Mouse (Mus musculus) ovary, postnatal 10 days (tissue): ENCODE data around the gene Relch.

Experiments used
- DNase-seq: peaks from one replicate; pipeline ENCODE4 v3.0.0; 2022; ENCODE audit warnings: low spot score

Gene Relch

GRCm38 (mm10) chr1:105795705-105796104, 132.0 kb downstream of the Relch start:
- DNase-seq = no peak

- no peak for DNase-seq
These were observed 136.9 kb downstream of the Relch start for GRCm38 (mm10) chr1:105800570-105800969.

DNA sequence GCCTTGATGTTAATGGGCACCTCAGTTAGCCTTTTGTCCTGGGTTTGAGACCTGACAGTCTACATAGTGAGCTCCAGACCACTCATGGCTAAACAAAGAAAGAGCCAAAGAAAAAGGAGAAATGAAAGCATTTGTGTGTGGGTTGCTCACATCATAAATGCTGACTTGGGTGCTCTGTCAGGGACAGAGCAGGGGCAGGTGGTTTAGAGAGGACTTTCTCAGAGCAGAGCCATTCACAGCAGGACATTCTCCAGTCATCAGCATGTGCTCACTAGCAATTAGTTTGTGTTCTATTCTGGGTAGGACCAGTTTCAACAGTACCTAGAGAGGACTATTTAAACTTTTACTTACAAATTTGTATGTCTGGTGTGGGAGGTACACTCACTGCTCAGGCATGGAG, 137.6 kb downstream of the Relch start:
- DNase-seq = no peak

GRCm38 (mm10) chr1:105802941-105803340, 139.3 kb downstream of the Relch start:
- DNase-seq = no peak

DNA sequence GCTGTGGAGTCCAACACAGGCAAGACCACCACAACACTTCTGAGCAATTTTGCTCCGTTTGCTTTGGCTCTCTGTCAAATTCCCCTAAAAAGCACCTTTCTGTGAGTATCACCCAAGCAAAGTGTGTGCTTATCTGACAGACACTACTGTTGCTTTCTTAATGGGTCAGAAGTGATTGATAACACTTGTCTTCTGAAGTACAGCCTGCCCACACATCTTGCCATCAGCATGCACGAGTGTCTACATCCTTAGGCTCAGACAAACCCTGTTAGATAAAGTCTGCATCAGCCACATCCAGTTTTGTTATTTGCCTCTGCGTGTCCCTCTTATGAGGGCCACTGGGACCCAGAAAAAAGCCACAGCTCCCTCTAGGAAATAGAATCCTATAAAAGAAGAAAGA, 140.6 kb downstream of the Relch start:
- DNase-seq = no peak
